Mouse (Mus musculus) Patski (cell line): ENCODE results near the gene Vac14. TPM values are rescaled to one million over a fixed set of nuclear protein-coding genes. Genes with fewer than 3 reads are reported as not detected.

ENCODE experiments used
- ATAC-seq: fragments of 100-300 bp; one replicate; pipeline ENCODE4 v1.8.0; 2021
- CTCF ChIA-PET: fragments of 350-600 bp; sonication (Branson Sonifier 250); formaldehyde crosslinking; loops from one replicate; lab custom pipeline; 2022; ENCODE audit warnings: inconsistent platforms; lab: Charles Lee
- POLR2A ChIA-PET: fragments of 350-600 bp; sonication (Branson Sonifier 250); formaldehyde crosslinking; loops from one replicate; lab custom pipeline; 2022; ENCODE audit warnings: antibody characterized with exemption, inconsistent platforms; lab: Charles Lee
- DNase-seq: peaks from one replicate; pipeline ENCODE4 v3.0.0-alpha.2; 2011; ENCODE audit warnings: low read depth, low spot score
- H3K27me3 ChIP-seq: fragments of 371-371 bp; one replicate; pipeline ENCODE4 v1.5.1; 2021
- CTCF ChIP-seq: fragments of 100-300 bp; IDR thresholded peaks from one replicate; pipeline ENCODE4 v1.5.1; 2021
- in situ Hi-C: fragments of 300-500 bp; cut with MboI; formaldehyde crosslinking; loops from 3 replicates; pipeline ENCODE4 v1.11.1; 2018; ENCODE audit warnings: low pct_unique_long_range_greater_than_20kb, mixed read lengths
- polyA plus RNA-seq: library from polyadenylated mRNA; unstranded; gene quantifications from one replicate; pipeline ENCODE4 v1.2.3, GENCODE M21; 2021

Gene Vac14
- polyA plus RNA-seq: 35.9 TPM

GRCm38 (mm10) chr8:110618391-110619207 is at the start of gene Vac14:
Vac14 (plus strand) TSS chr8:110618585.
- POLR2A ChIA-PET: no interaction called here
- DNase-seq: peak; percentile 20
- TF ChIP-seq CTCF: no peak
- in situ Hi-C loops: no loop called here
- CTCF ChIA-PET: interaction anchor here (0.8 to 3.5 kb wide), 2 partner anchors 10 to 11 kb away, joined by 3 to 20 read pairs; no protein-coding TSS in a partner anchor
- H3K27me3 ChIP-seq: peaks cover 26% of the 10 kb centered on the region
- peak; percentile 92 for ATAC-seq

DNA sequence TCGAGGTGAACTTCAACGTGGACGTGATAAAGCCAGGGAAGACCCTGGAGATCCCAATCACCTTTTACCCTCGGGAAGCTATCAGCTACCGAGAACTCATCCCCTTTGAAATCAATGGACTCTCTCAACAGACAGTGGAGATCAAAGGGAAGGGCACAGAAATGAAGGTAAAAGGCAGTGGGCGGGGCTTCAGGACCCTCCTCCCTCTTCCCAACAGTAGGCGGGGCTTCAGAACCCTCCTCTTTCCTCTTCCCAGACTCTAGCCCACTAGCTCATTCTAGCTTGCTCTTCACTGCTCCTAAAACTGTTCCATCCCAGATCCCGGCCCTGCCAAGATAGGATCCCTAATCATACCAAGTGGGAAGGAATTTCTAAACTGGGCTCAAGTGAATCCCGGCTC is 25.7 kb upstream of the Vac14 start:
- in situ Hi-C loops: no loop called here
- ChIA-PET CTCF (no interaction called here), POLR2A (no interaction called here)
- no peak for ATAC-seq
- peaks cover 43% of the 10 kb centered on the region for H3K27me3 ChIP-seq
- no peak for DNase-seq
- no peak for TF ChIP-seq CTCF

DNA sequence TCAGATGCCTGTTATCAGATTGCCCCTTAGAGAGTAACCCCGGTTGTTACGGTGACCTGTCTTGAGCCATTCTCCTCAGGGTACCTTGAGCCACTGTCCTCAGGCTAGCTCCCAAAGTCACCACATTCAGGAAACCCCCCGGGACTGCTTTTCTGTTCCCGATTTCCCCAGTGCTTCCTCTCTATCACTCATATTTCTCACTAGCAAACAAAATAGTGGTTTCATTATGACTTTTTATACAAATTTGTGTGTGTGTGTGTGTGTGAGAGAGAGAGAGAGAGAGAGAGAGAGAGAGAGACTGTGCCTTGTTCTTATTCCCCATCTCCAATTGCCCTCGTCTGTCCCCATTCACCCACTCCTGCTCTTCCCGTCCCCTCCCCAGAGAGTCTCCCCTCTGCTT is 24.2 kb upstream of the Vac14 start:
- ChIA-PET POLR2A (no interaction called here), CTCF (no interaction called here)
- TF ChIP-seq CTCF: no peak
- DNase-seq: no peak
- peaks cover 54% of the 10 kb centered on the region for H3K27me3 ChIP-seq
- in situ Hi-C loops: no loop called here
- no peak for ATAC-seq

DNA sequence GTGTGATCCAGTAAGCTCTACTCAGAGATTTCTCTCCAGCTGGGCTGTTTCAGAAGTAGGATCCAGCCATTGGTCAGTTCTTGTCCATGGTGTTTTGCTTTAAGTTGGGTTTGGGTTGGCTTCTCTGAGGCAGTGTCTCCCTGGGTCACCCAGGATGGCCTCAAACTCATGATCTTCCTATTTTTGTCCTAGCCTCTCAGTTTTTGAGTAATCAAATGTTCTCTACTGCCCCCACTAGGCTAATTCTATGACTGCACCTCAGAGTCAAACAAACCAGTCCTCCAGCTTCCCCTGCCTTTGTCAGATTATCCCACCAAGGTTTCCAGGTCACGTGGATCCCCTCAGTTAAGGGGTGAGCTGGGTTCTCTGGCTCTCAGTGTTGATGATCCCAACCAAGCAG is 13.8 kb upstream of the Vac14 start:
- ChIA-PET CTCF (interaction anchor here (1.4 to 1.5 kb wide), 3 partner anchors 13 to 394 kb away, joined by 3 to 5 read pairs (median 3); no protein-coding TSS in a partner anchor), POLR2A (no interaction called here)
- peak; percentile 65 for TF ChIP-seq CTCF
- ATAC-seq (no peak), DNase-seq (no peak)
- H3K27me3 ChIP-seq: peaks cover 39% of the 10 kb centered on the region
- in situ Hi-C loops: loop anchor here (10.0 kb wide), 1 partner anchor 460 kb away; no protein-coding TSS in a partner anchor

GRCm38 (mm10) chr8:110605401-110606015 is 12.9 kb upstream of the Vac14 start:
- peaks cover 37% of the 10 kb centered on the region for H3K27me3 ChIP-seq
- CTCF ChIA-PET: interaction anchor here (1.4 to 1.5 kb wide), 4 partner anchors 12 to 459 kb away, joined by 3 to 5 read pairs (median 3); no protein-coding TSS in a partner anchor
- in situ Hi-C loops: loop anchor here (10.0 kb wide), 1 partner anchor 461 kb away; no protein-coding TSS in a partner anchor
- DNase-seq (no peak), ATAC-seq (no peak)
- TF ChIP-seq CTCF: no peak
- POLR2A ChIA-PET: no interaction called here

DNA sequence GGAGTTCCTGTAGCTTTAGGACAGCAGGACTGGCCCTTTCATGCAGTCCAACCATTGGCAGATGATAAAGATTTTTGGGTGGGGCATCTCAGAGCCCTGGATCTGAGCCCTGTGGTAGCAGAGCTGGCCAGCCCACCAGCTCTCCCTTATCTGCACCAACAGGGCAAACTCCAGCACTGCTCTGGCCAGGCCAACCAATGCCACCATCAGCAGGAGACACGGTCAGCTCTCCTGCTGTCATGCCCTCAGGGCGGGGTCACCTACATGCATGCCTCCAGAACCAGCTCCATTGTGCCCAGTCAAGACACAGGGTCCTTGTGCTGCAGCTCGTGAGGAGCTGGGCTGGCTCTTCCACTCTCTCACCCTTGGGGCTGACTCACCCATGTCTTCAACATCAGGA is 2.7 kb upstream of the Vac14 start:
- no peak for DNase-seq
- H3K27me3 ChIP-seq: peaks cover 39% of the 10 kb centered on the region
- no peak for ATAC-seq
- no peak for TF ChIP-seq CTCF
- in situ Hi-C loops: no loop called here
- ChIA-PET CTCF (no interaction called here), POLR2A (no interaction called here)

DNA sequence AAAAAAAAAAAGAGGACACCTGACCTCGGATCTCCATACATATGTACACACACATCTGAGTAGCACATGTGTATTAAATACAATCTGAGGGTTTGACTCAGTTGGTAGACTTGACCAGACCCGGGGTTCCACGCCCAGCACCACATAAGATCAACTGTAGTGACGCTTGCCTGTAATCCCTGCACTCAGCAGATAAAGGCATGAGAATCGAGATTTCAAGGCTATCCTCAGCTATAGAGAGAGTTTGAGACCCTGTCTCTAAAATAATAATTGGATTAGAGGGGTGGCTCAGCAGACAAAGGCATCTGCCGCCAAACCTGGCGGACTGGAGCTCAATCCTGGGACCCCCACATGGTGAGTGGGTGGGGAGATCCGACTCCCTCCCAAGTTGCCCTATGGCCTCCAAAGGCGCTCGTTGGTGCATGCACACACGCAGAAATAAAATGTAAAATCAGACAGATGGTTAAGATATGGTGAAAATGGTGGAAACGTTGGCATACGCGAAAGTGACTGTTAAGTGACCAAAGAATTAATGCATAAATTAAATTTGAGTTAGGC is 505 bp upstream of the Vac14 start:
- peaks cover 31% of the 10 kb centered on the region for H3K27me3 ChIP-seq
- ChIA-PET POLR2A (no interaction called here), CTCF (interaction anchor here (0.8 to 1.0 kb wide), 2 partner anchors 11 to 13 kb away, joined by 3 to 5 read pairs; no protein-coding TSS in a partner anchor)
- DNase-seq (no peak), ATAC-seq (no peak)
- in situ Hi-C loops: no loop called here
- TF ChIP-seq CTCF: no peak

DNA sequence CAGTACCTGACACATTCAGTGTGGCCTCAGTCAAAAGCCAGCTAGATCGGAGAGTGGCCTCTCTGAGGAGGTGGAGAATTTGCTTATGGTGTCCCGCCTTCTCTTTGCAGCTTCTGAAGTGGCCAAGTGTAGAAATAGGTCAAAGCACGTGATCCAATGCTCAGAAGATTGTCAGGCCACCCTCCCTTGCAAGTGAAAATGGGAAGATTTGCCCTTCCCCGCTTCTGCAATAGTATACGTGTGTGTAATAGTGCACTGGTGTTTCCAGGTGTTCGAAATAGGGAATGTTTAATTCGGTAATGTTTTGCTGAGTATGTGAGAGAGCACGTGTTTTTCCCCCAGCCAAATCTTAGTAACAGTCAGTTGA is 806 bp downstream of the Vac14 start:
- no peak for TF ChIP-seq CTCF
- peaks cover 21% of the 10 kb centered on the region for H3K27me3 ChIP-seq
- in situ Hi-C loops: no loop called here
- ChIA-PET POLR2A (no interaction called here), CTCF (interaction anchor here (1.2 to 3.5 kb wide), 3 partner anchors 10 to 219 kb away, joined by 3 to 20 read pairs (median 3); no protein-coding TSS in a partner anchor)
- DNase-seq (no peak), ATAC-seq (no peak)

- POLR2A ChIA-PET: no interaction called here
Measured at GRCm38 (mm10) chr8:110619919-110620318, 1.5 kb downstream of the Vac14 start.

DNA sequence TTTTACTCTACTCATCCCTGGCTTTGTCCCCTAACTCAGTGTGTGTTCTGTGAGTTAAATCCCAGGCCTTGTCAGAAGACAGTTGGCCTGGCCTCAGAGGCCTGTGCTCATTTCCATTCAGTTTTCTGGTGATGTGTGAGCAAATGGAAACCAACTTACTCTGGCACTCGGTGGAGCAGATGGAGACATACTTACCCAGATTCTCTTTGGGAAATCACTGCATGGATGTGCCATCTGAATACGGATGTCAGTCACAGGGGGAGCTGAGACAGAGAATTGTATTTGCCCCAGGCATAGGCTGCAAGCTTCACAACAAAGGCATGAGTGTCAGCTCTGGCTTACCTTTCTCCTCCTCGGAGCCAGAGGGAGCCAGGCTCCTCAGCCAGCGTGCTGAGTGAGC is 8.0 kb downstream of the Vac14 start:
- H3K27me3 ChIP-seq: no peaks in the 10 kb centered on the region
- DNase-seq (no peak), ATAC-seq (no peak)
- in situ Hi-C loops: loop anchor here (25.0 kb wide), 1 partner anchor 361 kb away; the partner anchor contains the start of gene Ddx19a
- ChIA-PET CTCF (no interaction called here), POLR2A (no interaction called here)
- no peak for TF ChIP-seq CTCF

More at GRCm38 (mm10) chr8:110619919-110620318, 1.5 kb downstream of the Vac14 start:
- DNase-seq (no peak), ATAC-seq (no peak)
- no peak for TF ChIP-seq CTCF
- CTCF ChIA-PET: interaction anchor here (0.9 to 3.5 kb wide), 4 partner anchors 9 to 218 kb away, joined by 3 to 20 read pairs (median 3); no protein-coding TSS in a partner anchor
- H3K27me3 ChIP-seq: peaks cover 20% of the 10 kb centered on the region
- in situ Hi-C loops: no loop called here
